Mouse (Mus musculus) kidney, postnatal 0 days (tissue): Measurements from ENCODE around the gene Mrtfa. TPM values are rescaled to one million over a fixed set of nuclear protein-coding genes. Genes with fewer than 3 reads are reported as not detected.

Experiments
- ATAC-seq: fragments of 200-750 bp; cut with Nextera tagmentation; replicated peaks from 2 replicates; pipeline ENCODE4 v1.8.0; 2017; ENCODE audit warnings: low read depth, moderate number of reproducible peaks, moderate TSS enrichment, moderate library complexity; ENCODE audit not compliant: low FRiP score
- DNase-seq: peaks from one replicate; pipeline ENCODE4 v3.0.0-alpha.2; 2016; ENCODE audit warnings: low spot score
- H3K27ac ChIP-seq: fragments of 300-500 bp; sonication (generic); 2 replicates; pipeline ENCODE4 v1.5.1; 2014; ENCODE audit warnings: mild to moderate bottlenecking
- H3K27me3 ChIP-seq: fragments of 300-500 bp; sonication (generic); 2 replicates; pipeline ENCODE4 v1.6.1; 2014; ENCODE audit warnings: low read length, mixed read lengths; ENCODE audit not compliant: insufficient read depth
- H3K36me3 ChIP-seq: fragments of 300-500 bp; sonication (generic); 2 replicates; pipeline ENCODE4 v1.6.1; 2014; ENCODE audit warnings: low read length, mixed read lengths; ENCODE audit not compliant: insufficient read depth
- H3K4me1 ChIP-seq: fragments of 300-500 bp; sonication (generic); replicated peaks from 2 replicates; pipeline ENCODE4 v1.6.1; 2014; ENCODE audit warnings: antibody characterized with exemption, low read length, mixed read lengths; ENCODE audit not compliant: insufficient read depth
- H3K4me2 ChIP-seq: fragments of 300-500 bp; sonication (generic); 2 replicates; pipeline ENCODE4 v1.6.1; 2014; ENCODE audit warnings: mild to moderate bottlenecking, low read length, moderate library complexity, mixed read lengths
- H3K4me3 ChIP-seq: fragments of 300-500 bp; sonication (generic); replicated peaks from 2 replicates; pipeline ENCODE4 v1.5.1; 2014; ENCODE audit warnings: low read depth, low read length
- H3K9ac ChIP-seq: fragments of 300-500 bp; sonication (generic); 2 replicates; pipeline ENCODE4 v1.6.1; 2014; ENCODE audit warnings: low read depth, low read length
- H3K9me3 ChIP-seq: fragments of 300-500 bp; sonication (generic); replicated peaks from 2 replicates; pipeline ENCODE4 v1.6.1; 2016; ENCODE audit warnings: low read length, inconsistent platforms, mixed read lengths
- CTCF ChIP-seq: IDR thresholded peaks from 2 replicates; pipeline ENCODE4 v1.5.1; 2016; ENCODE audit warnings: antibody characterized with exemption, low read depth, mild to moderate bottlenecking, moderate library complexity
- WGBS: fragments of 180-500 bp; shearing (Covaris S2); extraction: QIAGEN DNeasy Blood & Tissue Kit; methylation state at CpG from one replicate; pipeline ENCODE4 v1.1.7; 2014; 5-methylcytosine and 5-hydroxymethylcytosine counted together
- polyA plus RNA-seq: library from polyadenylated mRNA; unstranded; fragments of >200 nt; fragmentation: Nextera tagmentation; extraction: Ambion mirVana; gene quantifications from 2 replicates; pipeline ENCODE4 v1.2.1, GENCODE M21; 2015

Mrtfa gene
- polyA plus RNA-seq, 1 experiment from 2014 or later: 14.1 TPM

GRCm38 (mm10) chr15:81154846-81155624, 35.5 kb downstream of the Mrtfa start:
- Histone ChIP-seq H3K4me3 (no peak overlapping the region), H3K27me3 (no peaks in the 10 kb centered on the region), H3K4me1 (peaks cover 14% of the 10 kb centered on the region; the same call in 1 of the 2 replicates), H3K9ac (no peak overlapping the region), H3K36me3 (no peaks in the 10 kb centered on the region), H3K4me2 (no peak overlapping the region), H3K27ac (peak overlapping the region; percentile 47; the same call in 1 of the 2 replicates), H3K9me3 (no peaks in the 10 kb centered on the region)
- 51% methylated on average over 2 of the region's 2 CpGs for WGBS
- DNase-seq (no peak), ATAC-seq (no peak)
- no peak for TF ChIP-seq CTCF

- Histone ChIP-seq H3K36me3 (no peaks in the 10 kb centered on the region), H3K4me2 (no peak overlapping the region), H3K4me1 (peaks cover 7% of the 10 kb centered on the region; the same call in 1 of the 2 replicates), H3K9me3 (no peaks in the 10 kb centered on the region), H3K9ac (no peak overlapping the region), H3K27me3 (no peaks in the 10 kb centered on the region), H3K27ac (no peak overlapping the region), H3K4me3 (no peak overlapping the region)
- no peak for DNase-seq
- WGBS: 67% methylated on average over 11 of the region's 11 CpGs
- no peak for TF ChIP-seq CTCF
- ATAC-seq: no peak
These were observed 48.5 kb downstream of the Mrtfa start for GRCm38 (mm10) chr15:81141956-81142576.

- WGBS: 52% methylated on average over 5 of the region's 5 CpGs
- H3K4me2 ChIP-seq: no peak overlapping the region
- no peak for TF ChIP-seq CTCF
- no peak overlapping the region for H3K4me3 ChIP-seq
- H3K9ac ChIP-seq: no peak overlapping the region
- no peak overlapping the region for H3K27ac ChIP-seq
- H3K9me3 ChIP-seq: no peaks in the 10 kb centered on the region
- ATAC-seq: no peak
- H3K27me3 ChIP-seq: no peaks in the 10 kb centered on the region
- H3K4me1 ChIP-seq: peaks cover 7% of the 10 kb centered on the region; the same call in 1 of the 2 replicates
- DNase-seq: no peak
- no peaks in the 10 kb centered on the region for H3K36me3 ChIP-seq
These were observed 50.6 kb downstream of the Mrtfa start for GRCm38 (mm10) chr15:81140004-81140403.

- no peak overlapping the region for H3K4me3 ChIP-seq
- ATAC-seq: no peak
- H3K9ac ChIP-seq: no peak overlapping the region
- H3K27me3 ChIP-seq: no peaks in the 10 kb centered on the region
- no peaks in the 10 kb centered on the region for H3K36me3 ChIP-seq
- no peak for TF ChIP-seq CTCF
- no peak overlapping the region for H3K4me2 ChIP-seq
- WGBS: 28% methylated on average over 6 of the region's 6 CpGs
- peaks cover 7% of the 10 kb centered on the region; the same call in 1 of the 2 replicates for H3K4me1 ChIP-seq
- DNase-seq: peak; percentile 53
- H3K9me3 ChIP-seq: no peaks in the 10 kb centered on the region
- H3K27ac ChIP-seq: peak overlapping the region; percentile 51; the same call in 1 of the 2 replicates
These were observed 53.3 kb downstream of the Mrtfa start for GRCm38 (mm10) chr15:81137298-81137697.

- Histone ChIP-seq H3K4me2 (no peak overlapping the region), H3K4me1 (peaks cover 11% of the 10 kb centered on the region), H3K27ac (no peak overlapping the region), H3K9me3 (no peaks in the 10 kb centered on the region), H3K9ac (no peak overlapping the region), H3K27me3 (no peaks in the 10 kb centered on the region), H3K36me3 (no peaks in the 10 kb centered on the region), H3K4me3 (no peak overlapping the region)
- 98% methylated on average over 2 of the region's 2 CpGs for WGBS
- ATAC-seq (no peak), DNase-seq (no peak)
- no peak for TF ChIP-seq CTCF
These were observed 56.8 kb downstream of the Mrtfa start for GRCm38 (mm10) chr15:81133781-81134180.

GRCm38 (mm10) chr15:81131152-81131551, 59.4 kb downstream of the Mrtfa start:
- Histone ChIP-seq H3K36me3 (no peaks in the 10 kb centered on the region), H3K27ac (no peak overlapping the region), H3K4me1 (peaks cover 8% of the 10 kb centered on the region; the same call in 1 of the 2 replicates), H3K27me3 (no peaks in the 10 kb centered on the region), H3K9me3 (no peaks in the 10 kb centered on the region), H3K9ac (no peak overlapping the region), H3K4me2 (no peak overlapping the region), H3K4me3 (no peak overlapping the region)
- 93% methylated on average over 5 of the region's 5 CpGs for WGBS
- DNase-seq: no peak
- no peak for TF ChIP-seq CTCF
- no peak for ATAC-seq
